Mouse (Mus musculus) bone marrow, adult 2 months (tissue): ENCODE results near the gene Spata31d1b. TPM values are rescaled to one million over a fixed set of nuclear protein-coding genes. Genes with fewer than 3 reads are reported as not detected.
"Not testable (repeated sequence)": the region's sequence is repeated elsewhere in the genome, so short reads cannot be mapped to it uniquely, and the experiment has no call there.

Experiments used
- H3K27ac ChIP-seq: fragments of 200-500 bp; 2 replicates; pipeline ENCODE4 v1.5.1; 2012; ENCODE audit warnings: low read depth, mild to moderate bottlenecking, control low read depth, inconsistent platforms, low read length; ENCODE audit not compliant: control insufficient read depth, poor library complexity, insufficient read depth
- H3K4me1 ChIP-seq: fragments of 200-500 bp; 2 replicates; pipeline ENCODE4 v1.6.1; 2011; ENCODE audit warnings: low read length; ENCODE audit not compliant: control insufficient read depth, insufficient read depth
- H3K4me3 ChIP-seq: fragments of 200-500 bp; replicated peaks from 2 replicates; pipeline ENCODE3; 2011; ENCODE audit warnings: mild to moderate bottlenecking, low read depth, low read length, control low read depth; ENCODE audit not compliant: control insufficient read depth
- CTCF ChIP-seq: fragments of 200-500 bp; IDR thresholded peaks from 2 replicates; pipeline ENCODE4 v1.5.1; 2011; ENCODE audit warnings: low read length, control low read depth; ENCODE audit not compliant: control insufficient read depth, insufficient read depth
- POLR2A ChIP-seq: fragments of 200-500 bp; IDR thresholded peaks from 2 replicates; pipeline ENCODE4 v1.6.1; 2011; ENCODE audit warnings: low read depth, mild to moderate bottlenecking, control low read depth, low read length, borderline replicate concordance; ENCODE audit not compliant: control insufficient read depth
- WGBS: fragments of 180-500 bp; shearing (Covaris S2); methylation state at CpG from one replicate; pipeline ENCODE4 v1.1.7; 2018; 5-methylcytosine and 5-hydroxymethylcytosine counted together
- polyA plus RNA-seq: library from polyadenylated mRNA; stranded (reverse); fragments of >200 nt; gene quantifications from 2 replicates; pipeline ENCODE4 v1.2.4, GENCODE M21; 2011; ENCODE audit warnings: low replicate concordance; ENCODE audit not compliant: missing spikeins, insufficient read depth, insufficient read length

The Spata31d1b gene
- not detected in 2 replicates for polyA plus RNA-seq

DNA sequence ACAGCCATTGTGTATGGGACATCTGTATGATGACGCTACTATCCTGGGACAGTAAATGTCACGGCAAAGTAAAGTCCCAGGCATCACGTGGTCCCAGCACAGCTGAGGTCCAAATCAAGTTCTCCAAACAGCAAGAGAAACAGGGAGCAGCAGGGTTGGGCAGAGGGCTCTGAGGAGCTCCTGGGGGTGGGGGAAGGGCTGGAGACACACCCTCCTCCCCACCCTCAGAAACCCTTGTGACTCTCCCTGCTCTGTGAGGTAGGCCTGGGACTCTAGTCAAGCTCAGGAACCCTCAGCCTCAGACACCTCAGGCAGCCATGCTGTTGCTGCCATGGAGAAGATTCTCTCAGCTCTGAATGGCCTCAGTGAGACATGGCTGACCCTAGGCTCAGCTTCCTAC is at the start of gene Spata31d1b:
Gene Spata31d1b (plus strand): TSS at position 301 of the 400 bp plus-strand sequence.
- H3K4me3 ChIP-seq, H3K27ac ChIP-seq, H3K4me1 ChIP-seq: not testable (repeated sequence)
- WGBS: 72% methylated on average over 3 of the region's 3 CpGs

DNA sequence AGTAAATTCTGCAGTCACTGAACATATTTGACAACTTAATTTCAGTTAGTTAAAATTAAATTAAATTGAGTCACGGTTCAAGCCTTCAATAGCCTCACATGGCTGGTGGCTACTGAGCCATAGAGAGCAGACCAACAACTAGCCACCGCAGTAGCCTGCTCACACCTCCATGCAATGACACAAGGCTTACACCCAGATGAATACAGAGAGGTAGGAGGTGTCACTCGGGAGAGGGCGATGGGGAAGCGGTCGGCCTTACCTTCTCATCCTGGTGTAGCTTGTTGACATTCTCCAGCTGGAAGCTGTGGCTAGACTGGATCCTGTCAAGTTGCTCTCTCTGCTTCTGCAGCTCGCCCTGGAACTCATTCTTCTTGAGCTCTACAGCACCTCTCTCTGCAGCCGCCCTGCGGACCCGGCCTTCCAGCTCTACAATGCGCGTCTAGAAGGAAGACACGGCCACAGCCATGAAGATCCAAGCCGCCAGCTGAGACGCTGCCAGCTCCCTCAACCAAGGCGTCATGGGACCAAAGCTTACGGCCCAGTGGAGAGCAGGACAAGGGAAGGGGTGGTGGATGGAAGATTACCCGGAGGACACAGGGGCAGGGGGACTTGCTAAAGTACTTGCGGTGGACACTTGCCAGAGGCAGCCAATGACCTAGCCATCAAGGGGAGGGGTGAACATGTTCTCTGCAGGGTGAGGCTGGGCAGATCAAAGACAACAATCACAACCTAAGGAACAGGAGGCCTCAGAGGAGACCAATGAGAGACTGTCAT is 48.0 kb upstream of the Spata31d1b start:
- WGBS: 94% methylated on average over 19 of the region's 19 CpGs
- Histone ChIP-seq H3K27ac (no peak overlapping the region), H3K4me1 (peaks cover 2% of the 10 kb centered on the region; the same call in 1 of the 2 replicates), H3K4me3 (no peak overlapping the region)
- no peak for TF ChIP-seq CTCF
- no peak for TF ChIP-seq POLR2A

DNA sequence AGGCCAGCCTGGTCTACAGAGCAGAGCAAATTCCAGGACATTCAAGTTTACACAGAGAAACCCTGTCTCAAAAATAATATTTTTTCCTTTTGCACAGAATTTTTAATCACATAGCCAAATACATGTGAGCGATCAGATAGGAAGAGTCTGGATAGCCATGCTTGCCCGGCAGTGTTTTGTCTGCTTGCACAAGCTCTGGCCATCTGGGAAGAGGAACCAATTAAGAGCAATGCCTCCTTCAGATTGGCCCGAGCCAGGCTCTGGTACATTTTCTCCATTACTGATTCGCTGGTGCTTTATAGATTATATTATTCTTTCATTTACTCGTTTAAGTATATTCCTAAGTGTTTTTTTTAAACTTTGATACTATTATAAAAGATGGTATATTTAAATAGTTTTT is 44.3 kb upstream of the Spata31d1b start:
- TF ChIP-seq CTCF (no peak), POLR2A (no peak)
- WGBS: 57% methylated on average over 5 of the region's 5 CpGs
- Histone ChIP-seq H3K4me1 (peaks cover 2% of the 10 kb centered on the region; the same call in 1 of the 2 replicates), H3K4me3 (no peak overlapping the region), H3K27ac (no peak overlapping the region)

DNA sequence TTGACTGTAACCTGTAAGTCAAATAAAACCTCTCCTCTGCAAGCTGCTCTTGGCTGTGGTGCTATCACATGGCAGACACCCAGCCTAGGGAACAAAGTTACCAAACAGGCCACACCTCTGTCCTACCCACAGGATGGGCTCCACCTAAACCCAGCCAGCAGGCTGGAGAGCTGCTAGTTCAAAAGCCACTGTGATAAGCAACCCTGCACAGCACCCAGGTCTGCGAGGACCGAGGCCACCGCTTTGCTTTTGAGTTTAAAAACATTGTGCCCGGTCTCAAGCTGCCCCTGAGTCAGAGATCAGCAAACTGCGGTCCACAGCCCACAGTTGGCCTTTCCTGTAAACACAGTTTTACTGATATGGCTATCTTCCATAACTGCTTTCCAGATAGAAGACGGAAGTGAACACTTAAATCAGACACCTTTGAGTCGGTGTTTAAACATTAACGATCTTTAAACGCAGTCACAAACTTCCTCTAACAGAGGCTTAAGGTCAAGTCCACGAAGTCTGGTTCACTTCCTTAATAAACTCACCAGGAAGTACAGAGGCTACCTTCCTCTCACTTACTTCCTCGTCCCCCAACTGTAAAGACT is 43.5 kb upstream of the Spata31d1b start:
- H3K27ac ChIP-seq: peak overlapping the region; percentile 87
- TF ChIP-seq CTCF (no peak), POLR2A (0 out of 2 replicates have a peak, but pooled peaks have one; percentile 20)
- peaks cover 3% of the 10 kb centered on the region; the same call in 1 of the 2 replicates for H3K4me1 ChIP-seq
- H3K4me3 ChIP-seq: peak overlapping the region; percentile 10
- WGBS: 4% methylated on average over 11 of the region's 11 CpGs

DNA sequence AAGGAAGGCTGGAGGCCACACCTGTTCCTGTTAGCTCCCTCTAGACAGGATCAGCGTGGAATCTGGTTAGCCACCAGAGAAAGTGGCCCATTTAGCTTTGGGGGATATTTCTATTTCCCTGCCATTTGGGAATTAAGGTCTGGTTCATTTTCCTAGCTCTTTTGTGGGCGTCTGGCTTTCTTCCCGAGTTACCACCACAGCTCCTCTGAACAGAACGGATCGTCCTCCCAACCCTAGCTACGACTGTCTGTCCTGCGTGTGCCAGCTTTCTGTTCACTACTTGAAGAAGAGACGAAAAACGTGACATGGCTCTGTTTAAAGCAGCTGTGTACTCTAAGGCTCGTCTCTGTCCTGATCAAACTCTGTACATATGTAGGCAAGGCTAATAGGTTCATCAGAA is 42.1 kb upstream of the Spata31d1b start:
- Histone ChIP-seq H3K27ac (no peak overlapping the region), H3K4me1 (peaks cover 8% of the 10 kb centered on the region; the same call in 1 of the 2 replicates), H3K4me3 (no peak overlapping the region)
- WGBS: 91% methylated on average over 10 of the region's 10 CpGs
- TF ChIP-seq CTCF (no peak), POLR2A (no peak)

DNA sequence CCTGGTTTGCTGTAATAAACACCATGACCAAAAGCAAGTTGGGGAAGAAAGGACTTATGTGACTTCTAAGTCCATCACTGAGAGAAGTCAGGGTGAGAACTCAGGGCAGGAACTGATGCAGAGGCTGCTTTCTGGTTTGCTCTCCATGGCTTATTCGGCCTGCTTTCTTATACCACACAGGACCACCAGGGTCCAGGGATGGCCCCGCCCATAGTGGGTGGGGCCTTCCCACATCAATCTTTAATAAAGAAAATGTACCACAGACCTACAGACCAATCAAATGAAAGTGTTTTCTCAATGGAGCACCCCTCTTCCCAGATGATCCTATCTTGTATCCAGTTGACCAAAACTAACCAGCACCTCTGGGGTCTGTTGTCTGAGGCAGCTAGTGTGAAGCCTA is 40.6 kb upstream of the Spata31d1b start:
- 63% methylated on average over 2 of the region's 2 CpGs for WGBS

DNA sequence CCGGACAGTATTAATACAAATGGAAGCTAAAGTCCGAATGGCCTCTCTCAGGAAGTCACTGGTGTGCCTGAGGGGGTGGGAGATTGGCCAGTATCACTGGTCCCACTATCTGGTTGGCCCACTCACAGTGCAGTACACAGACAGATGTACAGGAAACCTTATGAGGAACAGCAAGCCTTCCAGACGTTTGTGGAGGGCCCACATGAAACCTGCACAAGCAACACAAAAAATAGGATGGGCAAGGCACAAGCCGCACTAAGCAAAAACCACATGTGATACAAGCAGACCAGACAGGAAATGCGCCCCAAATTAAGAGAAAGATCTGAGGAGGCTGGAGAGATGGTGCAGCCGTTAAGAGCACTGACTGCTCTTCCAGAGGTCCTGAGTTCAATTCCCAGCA is 39.8 kb upstream of the Spata31d1b start:
- peaks cover 8% of the 10 kb centered on the region; the same call in 1 of the 2 replicates for H3K4me1 ChIP-seq
- H3K4me3 ChIP-seq: no peak overlapping the region
- WGBS: 7% methylated on average over 6 of the region's 6 CpGs
- TF ChIP-seq CTCF (no peak), POLR2A (no peak)
- no peak overlapping the region for H3K27ac ChIP-seq

More for the DNA sequence above, 40.6 kb upstream of the Spata31d1b start:
- Histone ChIP-seq H3K27ac (no peak overlapping the region), H3K4me1 (peaks cover 8% of the 10 kb centered on the region; the same call in 1 of the 2 replicates), H3K4me3 (no peak overlapping the region)
- TF ChIP-seq CTCF (no peak), POLR2A (no peak)

DNA sequence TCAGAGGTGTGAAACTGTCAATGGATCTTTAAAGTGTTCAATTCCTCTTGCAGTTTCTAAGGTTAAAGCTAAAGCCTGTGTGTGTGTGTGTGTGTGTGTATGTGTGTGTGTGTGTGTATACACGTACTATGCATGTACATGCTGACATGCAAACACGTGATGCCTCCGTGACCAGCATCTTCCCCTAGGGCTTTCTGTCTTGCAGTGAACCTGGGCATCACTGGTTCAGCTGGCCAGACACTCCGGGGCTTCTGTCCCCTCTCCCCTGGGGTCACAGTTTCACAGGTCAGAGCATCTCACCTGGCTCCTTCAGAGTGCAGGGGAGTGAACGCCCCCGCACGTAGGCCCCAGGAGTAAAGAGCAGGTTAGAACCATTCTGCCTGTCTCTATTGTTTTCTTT is 38.5 kb upstream of the Spata31d1b start:
- Histone ChIP-seq H3K4me3 (peak overlapping the region; percentile 9), H3K4me1 (peaks cover 6% of the 10 kb centered on the region; the same call in 1 of the 2 replicates), H3K27ac (no peak overlapping the region; the same call in 1 of the 2 replicates)
- WGBS: 93% methylated on average over 7 of the region's 7 CpGs
- TF ChIP-seq POLR2A (no peak), CTCF (no peak)

DNA sequence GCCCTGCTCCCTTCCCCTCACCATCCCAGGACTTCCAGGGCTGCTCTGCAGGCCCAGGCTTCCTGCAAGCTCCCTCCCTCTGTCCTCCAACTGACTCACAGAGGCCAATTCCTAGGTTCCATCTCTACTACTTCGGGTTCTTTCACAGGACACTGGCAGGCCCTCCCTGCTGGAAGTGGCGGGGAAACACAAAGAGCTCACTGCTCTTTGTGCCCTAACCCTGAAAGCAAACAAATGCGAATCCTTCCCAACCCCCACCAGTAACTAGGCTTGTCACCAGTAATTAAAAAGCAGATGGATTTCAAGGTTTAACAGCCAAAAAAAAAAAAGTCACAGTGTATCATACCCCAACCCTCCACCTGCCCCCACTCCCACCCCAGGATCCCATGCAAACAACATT is 37.9 kb upstream of the Spata31d1b start:
- peak overlapping the region; percentile 87 for H3K4me3 ChIP-seq
- no peak overlapping the region; the same call in 1 of the 2 replicates for H3K27ac ChIP-seq
- 54% methylated on average over 3 of the region's 3 CpGs for WGBS
- no peak for TF ChIP-seq CTCF
- no peak for TF ChIP-seq POLR2A
- H3K4me1 ChIP-seq: peaks cover 6% of the 10 kb centered on the region; the same call in 1 of the 2 replicates
